Mouse (Mus musculus): ENCODE results near the gene 4930556J24Rik. TPM values are rescaled to one million over a fixed set of nuclear protein-coding genes. Genes with fewer than 3 reads are reported as not detected.

Gene 4930556J24Rik
- polyA plus RNA-seq, 1 experiment from 2014 or later: 0.13 TPM

DNA sequence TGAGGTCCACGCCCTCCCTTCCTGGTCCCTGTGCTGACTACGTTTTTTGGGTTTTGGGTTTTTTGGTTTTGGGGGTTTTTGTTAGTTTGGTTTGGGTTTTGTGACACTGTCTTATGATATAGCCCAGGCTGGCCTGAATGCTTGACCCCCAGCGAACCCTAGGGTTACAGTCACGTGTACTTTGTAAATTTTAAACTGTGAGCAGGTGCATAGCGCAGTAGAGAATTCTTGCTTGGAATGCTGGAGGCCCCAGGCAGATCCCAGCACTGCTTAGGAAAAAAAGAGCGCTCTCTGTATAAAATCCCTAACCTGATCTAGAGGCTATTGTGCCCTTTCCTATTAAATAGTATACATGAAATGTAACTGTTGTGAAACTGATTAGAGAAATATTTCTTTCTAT, 16.6 kb upstream of the 4930556J24Rik start:
- peaks cover 5% of the 10 kb centered on the region for H3K4me1 ChIP-seq (replicated peaks)
- no peaks in the 10 kb centered on the region for H3K9me3 ChIP-seq
- DNase-seq (ENCODE audit: low spot score): no peak
- H3K27me3 ChIP-seq (ENCODE audit: insufficient read depth, poor library complexity, severe bottlenecking): peaks cover 18% of the 10 kb centered on the region
- no peaks in the 10 kb centered on the region for H3K36me3 ChIP-seq
- no peak overlapping the region for H3K4me3 ChIP-seq
- H3K27ac ChIP-seq: no peak overlapping the region
- WGBS: 78% methylated on average over 6 of the region's 6 CpGs

DNA sequence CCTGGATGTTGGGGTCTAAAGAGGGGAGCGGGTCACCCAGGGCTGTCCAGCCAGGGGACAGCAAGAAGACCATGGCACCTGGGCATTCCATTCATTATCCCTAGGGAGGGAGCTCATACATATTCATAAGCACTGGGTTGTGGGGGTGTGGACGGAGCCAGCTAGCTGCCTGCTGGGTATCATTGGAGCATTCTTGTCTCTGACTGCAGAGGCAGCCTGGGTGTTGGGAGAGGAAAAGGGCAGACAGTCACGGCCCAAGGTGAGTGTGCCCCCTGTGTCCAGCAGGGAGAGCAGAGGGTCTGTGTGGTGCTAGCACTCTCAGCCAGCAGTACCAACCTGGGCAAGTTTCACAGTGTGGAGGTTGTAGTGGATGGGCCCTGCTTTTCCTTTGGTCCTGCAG, 13.2 kb upstream of the 4930556J24Rik start:
- Histone ChIP-seq H3K4me1 (replicated peaks) (peaks cover 3% of the 10 kb centered on the region), H3K4me3 (no peak overlapping the region), H3K27me3 (ENCODE audit: insufficient read depth, poor library complexity, severe bottlenecking) (peaks cover 4% of the 10 kb centered on the region; the same call in 1 of the 2 replicates), H3K36me3 (no peaks in the 10 kb centered on the region), H3K27ac (no peak overlapping the region), H3K9me3 (no peaks in the 10 kb centered on the region)
- 53% methylated on average over 3 of the region's 3 CpGs for WGBS
- no peak for DNase-seq (ENCODE audit: low spot score)

DNA sequence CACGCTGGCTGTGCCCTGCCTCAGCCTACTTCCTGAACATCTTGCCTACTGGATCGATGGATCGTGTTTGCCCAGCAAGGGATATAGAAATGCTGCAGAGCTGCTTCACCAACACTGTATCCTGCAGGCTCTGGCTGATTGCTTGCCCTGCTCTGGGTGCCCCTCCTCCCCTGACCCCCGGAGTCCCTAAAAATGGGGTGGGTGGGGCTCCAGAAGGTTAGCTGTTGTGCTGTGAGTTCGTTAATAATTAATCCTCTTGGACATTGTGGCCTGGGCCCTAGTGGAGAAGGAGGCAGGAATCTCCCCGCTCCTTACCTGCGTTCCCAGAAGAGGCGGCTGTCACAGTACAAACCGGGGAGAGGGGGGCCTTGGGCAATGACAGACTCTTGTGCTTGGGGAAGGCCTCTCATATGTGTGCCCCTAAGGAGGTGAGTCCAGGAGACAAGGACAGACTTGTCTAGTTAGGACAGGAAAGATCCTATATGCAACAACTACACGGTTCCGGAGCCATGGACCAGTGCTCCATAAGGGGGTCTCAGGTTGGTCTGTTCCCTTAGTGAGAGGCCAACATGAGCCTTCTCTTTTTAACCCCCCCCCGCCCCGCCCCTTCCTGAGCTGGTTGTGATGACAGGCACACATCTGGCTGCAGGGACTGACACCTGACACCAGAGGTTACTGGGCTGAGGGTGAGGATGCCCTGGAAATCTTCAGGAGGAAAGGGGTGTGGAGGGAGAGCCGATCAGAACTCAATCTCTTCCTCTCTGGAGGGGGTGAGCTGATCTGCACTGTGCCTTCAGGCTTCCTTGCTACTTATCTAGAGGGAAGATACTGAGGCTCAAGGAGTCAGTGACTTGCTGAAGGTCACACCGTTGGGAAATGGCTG, 7.5 kb upstream of the 4930556J24Rik start:
- H3K4me3 ChIP-seq: peak overlapping the region; percentile 55
- peak overlapping the region; percentile 66 for H3K27ac ChIP-seq
- peak; percentile 30 for DNase-seq (ENCODE audit: low spot score)
- WGBS: 9% methylated on average over 15 of the region's 15 CpGs
- peaks cover 23% of the 10 kb centered on the region for H3K27me3 ChIP-seq (ENCODE audit: insufficient read depth, poor library complexity, severe bottlenecking)
- no peaks in the 10 kb centered on the region for H3K9me3 ChIP-seq
- peaks cover 25% of the 10 kb centered on the region for H3K36me3 ChIP-seq
- H3K4me1 ChIP-seq (replicated peaks): peaks cover 32% of the 10 kb centered on the region

- under 1% methylated on average over 36 of the region's 37 CpGs for WGBS
- peak within 1 kb of the TSS; percentile 55 for H3K4me3 ChIP-seq
- DNase-seq (ENCODE audit: low spot score): peak; percentile 45
Observed at GRCm38 (mm10) chr11:3983291-3983862, 6.8 kb upstream of the 4930556J24Rik start, which contains the start of gene Gal3st1. TSS of gene Gal3st1 (plus strand) at chr11:3983636.

GRCm38 (mm10) chr11:3982275-3983209, 6.0 kb upstream of the 4930556J24Rik start:
- Histone ChIP-seq H3K4me3 (peak overlapping the region; percentile 55; the same call in 1 of the 2 replicates), H3K36me3 (peaks cover 41% of the 10 kb centered on the region), H3K27ac (peak overlapping the region; percentile 66; the same call in 1 of the 2 replicates), H3K9me3 (no peaks in the 10 kb centered on the region), H3K27me3 (ENCODE audit: insufficient read depth, poor library complexity, severe bottlenecking) (peaks cover 23% of the 10 kb centered on the region), H3K4me1 (replicated peaks) (peaks cover 32% of the 10 kb centered on the region)
- DNase-seq (ENCODE audit: low spot score): no peak
- 66% methylated on average over 7 of the region's 7 CpGs for WGBS

More at GRCm38 (mm10) chr11:3983291-3983862, 6.8 kb upstream of the 4930556J24Rik start, which contains the start of gene Gal3st1:
- Histone ChIP-seq H3K4me1 (replicated peaks) (peaks cover 32% of the 10 kb centered on the region), H3K36me3 (peaks cover 32% of the 10 kb centered on the region), H3K27me3 (ENCODE audit: insufficient read depth, poor library complexity, severe bottlenecking) (peaks cover 23% of the 10 kb centered on the region), H3K9me3 (no peaks in the 10 kb centered on the region), H3K27ac (peak within 1 kb of the TSS; percentile 66)

GRCm38 (mm10) chr11:3981536-3981935, 5.0 kb upstream of the 4930556J24Rik start:
- Histone ChIP-seq H3K27me3 (ENCODE audit: insufficient read depth, poor library complexity, severe bottlenecking) (peaks cover 23% of the 10 kb centered on the region), H3K36me3 (peaks cover 51% of the 10 kb centered on the region), H3K4me3 (no peak overlapping the region), H3K27ac (no peak overlapping the region), H3K4me1 (replicated peaks) (peaks cover 32% of the 10 kb centered on the region), H3K9me3 (no peaks in the 10 kb centered on the region)
- 72% methylated on average over 6 of the region's 6 CpGs for whole genome bisulfite sequencing
- no peak for DNase-seq (ENCODE audit: low spot score)

GRCm38 (mm10) chr11:3978421-3978820, 1.8 kb upstream of the 4930556J24Rik start:
- Histone ChIP-seq H3K4me1 (replicated peaks) (peaks cover 16% of the 10 kb centered on the region), H3K27ac (no peak overlapping the region), H3K36me3 (peaks cover 82% of the 10 kb centered on the region), H3K4me3 (no peak overlapping the region), H3K9me3 (no peaks in the 10 kb centered on the region), H3K27me3 (ENCODE audit: insufficient read depth, poor library complexity, severe bottlenecking) (peaks cover 6% of the 10 kb centered on the region)
- 92% methylated on average over 5 of the region's 5 CpGs for WGBS
- no peak for DNase-seq (ENCODE audit: low spot score)

DNA sequence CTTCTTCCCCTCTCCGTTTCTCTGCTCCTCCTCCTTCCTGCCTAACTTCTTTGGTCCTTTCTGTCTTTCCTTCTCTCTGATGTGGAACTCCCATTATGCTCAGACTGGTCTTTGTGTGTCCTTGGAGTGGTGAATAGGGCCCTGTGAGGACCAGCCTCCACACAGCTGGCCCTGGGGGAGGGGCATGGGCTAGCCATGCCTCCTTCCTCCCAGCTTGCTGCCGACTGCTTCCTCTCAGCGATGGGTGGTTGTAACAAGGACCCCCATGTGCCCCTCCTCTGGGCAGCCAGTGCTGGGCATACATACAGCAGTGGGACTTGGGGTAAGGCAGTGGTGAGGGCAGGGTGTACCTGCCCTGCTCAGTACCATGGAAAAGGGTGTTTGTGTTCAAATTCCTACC, 2.3 kb downstream of the 4930556J24Rik start:
- no peaks in the 10 kb centered on the region for H3K4me1 ChIP-seq (replicated peaks)
- no peak overlapping the region for H3K4me3 ChIP-seq
- no peaks in the 10 kb centered on the region for H3K27me3 ChIP-seq (ENCODE audit: insufficient read depth, poor library complexity, severe bottlenecking)
- WGBS: 52% methylated on average over 3 of the region's 3 CpGs
- H3K27ac ChIP-seq: no peak overlapping the region
- DNase-seq (ENCODE audit: low spot score): no peak
- H3K9me3 ChIP-seq: no peaks in the 10 kb centered on the region
- H3K36me3 ChIP-seq: peaks cover 100% of the 10 kb centered on the region

DNA sequence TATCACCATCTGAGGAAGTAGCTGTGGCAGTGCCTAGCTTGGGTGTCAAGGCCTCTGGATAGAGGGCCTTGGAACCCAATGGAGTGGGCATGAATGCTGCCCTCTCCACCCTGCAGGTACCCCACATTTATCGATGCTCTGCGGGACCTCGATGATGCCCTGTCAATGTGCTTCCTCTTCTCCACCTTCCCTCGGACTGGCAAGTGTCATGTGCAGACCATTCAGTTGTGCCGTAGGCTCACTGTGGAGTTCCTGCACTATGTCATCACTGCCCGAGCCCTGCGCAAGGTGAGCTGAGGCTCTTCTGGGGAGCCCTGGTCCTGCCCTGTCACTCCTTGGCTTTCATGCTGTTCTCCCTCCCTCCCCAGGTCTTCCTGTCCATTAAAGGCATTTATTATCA, 3.5 kb downstream of the 4930556J24Rik start:
- no peak overlapping the region for H3K27ac ChIP-seq
- no peaks in the 10 kb centered on the region for H3K4me1 ChIP-seq (replicated peaks)
- 93% methylated on average over 7 of the region's 7 CpGs for WGBS
- H3K9me3 ChIP-seq: no peaks in the 10 kb centered on the region
- peaks cover 100% of the 10 kb centered on the region for H3K36me3 ChIP-seq
- no peaks in the 10 kb centered on the region for H3K27me3 ChIP-seq (ENCODE audit: insufficient read depth, poor library complexity, severe bottlenecking)
- DNase-seq (ENCODE audit: low spot score): no peak
- no peak overlapping the region for H3K4me3 ChIP-seq

- H3K4me1 ChIP-seq (replicated peaks): peaks cover 7% of the 10 kb centered on the region
- WGBS: 98% methylated on average over 7 of the region's 7 CpGs
- H3K36me3 ChIP-seq: peaks cover 89% of the 10 kb centered on the region
- no peak overlapping the region for H3K27ac ChIP-seq
- H3K27me3 ChIP-seq (ENCODE audit: insufficient read depth, poor library complexity, severe bottlenecking): no peaks in the 10 kb centered on the region
- H3K4me3 ChIP-seq: no peak overlapping the region
- DNase-seq (ENCODE audit: low spot score): no peak
- no peaks in the 10 kb centered on the region for H3K9me3 ChIP-seq
Observed at GRCm38 (mm10) chr11:3970361-3970760, 6.2 kb downstream of the 4930556J24Rik start.

- no peak for DNase-seq (ENCODE audit: low spot score)
- 83% methylated on average over 3 of the region's 3 CpGs for WGBS
- Histone ChIP-seq H3K9me3 (no peaks in the 10 kb centered on the region), H3K36me3 (peaks cover 84% of the 10 kb centered on the region), H3K4me1 (replicated peaks) (peaks cover 12% of the 10 kb centered on the region), H3K4me3 (no peak overlapping the region), H3K27me3 (ENCODE audit: insufficient read depth, poor library complexity, severe bottlenecking) (no peaks in the 10 kb centered on the region), H3K27ac (no peak overlapping the region)
Observed at GRCm38 (mm10) chr11:3969837-3970236, 6.7 kb downstream of the 4930556J24Rik start.

DNA sequence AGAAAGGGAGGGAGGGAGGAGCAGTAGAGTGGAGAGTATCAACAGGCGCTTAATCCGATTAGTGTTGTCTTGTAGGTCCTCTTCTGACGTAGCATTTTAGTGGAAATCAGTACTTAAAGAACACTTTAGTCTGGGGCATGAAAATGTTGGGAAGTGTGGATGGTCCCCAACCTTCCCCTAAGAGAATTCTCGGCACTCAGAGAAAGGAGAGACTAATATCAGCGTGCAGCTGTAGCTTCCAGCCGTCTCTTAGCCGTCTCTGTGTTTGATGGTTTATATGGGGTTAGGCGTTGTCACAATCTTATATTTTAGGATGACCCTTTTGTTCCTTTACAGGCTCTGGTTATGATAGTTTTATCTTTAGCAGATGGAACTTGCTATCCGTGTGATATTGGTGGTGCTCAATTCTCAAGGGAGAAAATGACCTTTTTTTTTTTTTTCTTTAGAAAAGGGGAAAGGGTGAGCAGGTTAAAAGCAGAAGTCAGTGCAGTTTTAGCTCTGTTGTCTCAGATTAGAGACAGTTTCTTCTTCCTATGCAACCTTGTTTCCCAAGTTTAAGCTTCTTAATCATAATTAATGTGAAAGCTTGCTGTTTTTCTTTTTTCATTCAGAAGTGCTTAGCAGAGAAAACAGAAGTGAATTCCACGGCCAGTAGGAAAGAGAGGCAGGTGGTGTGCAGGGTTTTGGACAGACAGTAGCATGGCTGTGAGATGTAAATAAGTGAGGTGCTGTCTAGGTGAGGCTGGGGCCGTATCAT, 12.0 kb downstream of the 4930556J24Rik start:
- Histone ChIP-seq H3K4me3 (peak overlapping the region; percentile 89), H3K36me3 (peaks cover 32% of the 10 kb centered on the region), H3K4me1 (replicated peaks) (peaks cover 18% of the 10 kb centered on the region), H3K27ac (peak overlapping the region; percentile 93), H3K27me3 (ENCODE audit: insufficient read depth, poor library complexity, severe bottlenecking) (no peaks in the 10 kb centered on the region), H3K9me3 (no peaks in the 10 kb centered on the region)
- 17% methylated on average over 11 of the region's 11 CpGs for WGBS
- no peak for DNase-seq (ENCODE audit: low spot score)
